Mouse (Mus musculus): ENCODE results near the gene Col25a1.

DNA sequence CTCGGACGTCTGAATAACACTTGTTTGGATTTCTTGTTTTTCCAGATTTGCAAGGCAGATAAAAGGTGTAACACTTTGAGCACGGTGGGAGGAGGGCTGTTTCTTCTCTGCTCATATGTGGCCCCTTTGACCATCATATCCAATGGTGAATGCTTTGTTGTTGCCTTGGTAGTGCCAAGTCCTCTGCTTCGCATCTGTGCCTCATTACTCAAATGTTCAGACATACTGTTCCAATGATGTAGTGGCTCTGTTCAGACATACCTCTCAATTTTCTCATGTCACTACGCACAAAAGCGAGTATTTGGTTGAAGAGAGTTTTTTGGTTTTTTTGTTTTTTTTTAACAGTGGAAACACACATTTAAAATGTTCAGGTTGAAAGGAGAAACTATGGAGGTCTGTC, 308.5 kb downstream of the Col25a1 start:
- no peak for TF ChIP-seq CTCF (IDR thresholded peaks at IDR 0.05; ENCODE audit: borderline replicate concordance, insufficient read depth, low read depth, low read length)
- no peak for TF ChIP-seq POLR2A (IDR thresholded peaks at IDR 0.05; ENCODE audit: borderline replicate concordance, insufficient read depth, low read length)
